ENCODE assay signal across 13 mouse cellular contexts in genomic region chr4:120285730-120286129, GRCm38 (mm10). TPM values are rescaled to one million over a fixed set of nuclear protein-coding genes. Genes with fewer than 3 reads are reported as not detected.
A peak's percentile ranks its signal among the peaks of the same experiment; 100 is the strongest.
DNase-seq lines count a peak whose midpoint lies in the region; ATAC-seq lines count a peak whose summit lies in the region.
"Had no signal": no experiment of that assay in that cellular context is flagged by ENCODE, and none has a peak within 500 bp of the region (broad histone marks: within the 10 kb centered on the region; RNA-seq: fewer than 3 reads in every experiment).

No protein-coding gene starts in this region.

- H3K9me3 ChIP-seq in heart, embryonic 14.5 days (ENCODE audit: control insufficient read depth, low read length): no peaks in the 10 kb centered on the region
- H3K9me3 ChIP-seq in embryonic facial prominence, embryonic 15.5 days (replicated peaks): no peaks in the 10 kb centered on the region
- no peaks in the 10 kb centered on the region for H3K9me3 ChIP-seq in hindbrain, embryonic 16.5 days (ENCODE audit: control insufficient read depth, low read length)
- no peaks in the 10 kb centered on the region for H3K9me3 ChIP-seq in midbrain, embryonic 15.5 days
- H3K9me3 ChIP-seq: megakaryocyte, embryonic 14.5 days had no signal

- H3K27me3 ChIP-seq in heart, embryonic 14.5 days (ENCODE audit: control insufficient read depth, insufficient read depth, low read length): peaks cover 60% of the 10 kb centered on the region
- peaks cover 36% of the 10 kb centered on the region for H3K27me3 ChIP-seq in embryonic facial prominence, embryonic 15.5 days
- no peaks in the 10 kb centered on the region for H3K27me3 ChIP-seq in hindbrain, embryonic 16.5 days (replicated peaks; ENCODE audit: control insufficient read depth, insufficient read depth, low read length)
- 0 out of 2 replicates have a peak, but pooled peaks cover 3% of the 10 kb centered on the region for H3K27me3 ChIP-seq in midbrain, embryonic 15.5 days (replicated peaks)

- H3K4me2 ChIP-seq in heart, embryonic 14.5 days (ENCODE audit: low read length): peak overlapping the region; percentile 97; the same call in 1 of the 2 replicates
- H3K4me2 ChIP-seq in embryonic facial prominence, embryonic 15.5 days (replicated peaks): peak overlapping the region; percentile 99
- H3K4me2 ChIP-seq in hindbrain, embryonic 16.5 days (ENCODE audit: low read length): peak overlapping the region; percentile 98
- peak overlapping the region; percentile 93 for H3K4me2 ChIP-seq in midbrain, embryonic 15.5 days

- H3K9ac ChIP-seq in heart, embryonic 14.5 days (ENCODE audit: low read length): no peak overlapping the region
- H3K9ac ChIP-seq in embryonic facial prominence, embryonic 15.5 days: no peak overlapping the region
- peak overlapping the region; percentile 85 for H3K9ac ChIP-seq in hindbrain, embryonic 16.5 days (ENCODE audit: low read depth, low read length)
- H3K9ac ChIP-seq in midbrain, embryonic 15.5 days: 0 out of 2 replicates have a peak overlapping the region, but pooled peaks have one; percentile 83

- no peak overlapping the region for H3K27ac ChIP-seq in heart, embryonic 14.5 days (replicated peaks in 1 of 2; ENCODE audit: control insufficient read depth in 1 of 2, insufficient read depth in 1 of 2, low read depth in 2 of 2, low read length in 2 of 2)
- H3K27ac ChIP-seq in embryonic facial prominence, embryonic 15.5 days (replicated peaks): no peak overlapping the region
- no peak overlapping the region for H3K27ac ChIP-seq in hindbrain, embryonic 16.5 days (ENCODE audit: low read depth, low read length)
- no peak overlapping the region for H3K27ac ChIP-seq in midbrain, embryonic 15.5 days

- no peaks in the 10 kb centered on the region for H3K36me3 ChIP-seq in heart, embryonic 14.5 days (ENCODE audit: control insufficient read depth, insufficient read depth, low read length)
- H3K36me3 ChIP-seq in embryonic facial prominence, embryonic 15.5 days: no peaks in the 10 kb centered on the region
- H3K36me3 ChIP-seq in hindbrain, embryonic 16.5 days (ENCODE audit: control insufficient read depth, insufficient read depth, low read length): no peaks in the 10 kb centered on the region
- H3K36me3 ChIP-seq in midbrain, embryonic 15.5 days (replicated peaks): no peaks in the 10 kb centered on the region

- peaks cover 15 to 30% of the 10 kb centered on the region in 2 experiments for H3K4me1 ChIP-seq in heart, embryonic 14.5 days (ENCODE audit: control insufficient read depth in 2 of 2, insufficient read depth in 2 of 2, low read length in 2 of 2)
- H3K4me1 ChIP-seq in embryonic facial prominence, embryonic 15.5 days: peaks cover 60% of the 10 kb centered on the region
- H3K4me1 ChIP-seq in hindbrain, embryonic 16.5 days (ENCODE audit: control insufficient read depth, insufficient read depth, low read depth, low read length): peaks cover 50% of the 10 kb centered on the region
- peaks cover 60% of the 10 kb centered on the region for H3K4me1 ChIP-seq in midbrain, embryonic 15.5 days

- H3K4me3 ChIP-seq in heart, embryonic 14.5 days (ENCODE audit: control insufficient read depth in 1 of 2, insufficient read depth in 1 of 2, low read depth in 1 of 2, low read length in 2 of 2): no peak overlapping the region
- peak overlapping the region; percentile 69 for H3K4me3 ChIP-seq in embryonic facial prominence, embryonic 15.5 days (replicated peaks)
- H3K4me3 ChIP-seq in hindbrain, embryonic 16.5 days (ENCODE audit: low read length): peak overlapping the region; percentile 84
- peak overlapping the region; percentile 90 for H3K4me3 ChIP-seq in midbrain, embryonic 15.5 days
- H3K4me3 ChIP-seq: megakaryocyte, embryonic 14.5 days had no signal

- ATAC-seq in heart, embryonic 14.5 days (ENCODE audit: insufficient number of reproducible peaks, insufficient read depth, low FRiP score, low read depth): no peak
- no peak for ATAC-seq in embryonic facial prominence, embryonic 15.5 days (ENCODE audit: insufficient number of reproducible peaks, low FRiP score, low TSS enrichment, low read depth)
- ATAC-seq in hindbrain, embryonic 16.5 days: no peak
- no peak for ATAC-seq in midbrain, embryonic 15.5 days (replicated peaks)

- 90% methylated on average over 1 of the region's 1 CpGs for WGBS in heart, embryonic 14.5 days
- 71% methylated on average over 1 of the region's 1 CpGs for WGBS in embryonic facial prominence, embryonic 15.5 days
- 50% methylated on average over 1 of the region's 1 CpGs for WGBS in hindbrain, embryonic 16.5 days
- 81% methylated on average over 1 of the region's 1 CpGs for WGBS in midbrain, embryonic 15.5 days

- DNase-seq in heart, adult 18-20 months: no peak
- no peak for DNase-seq in lung, postnatal 14 days
- DNase-seq in liver: no peak
- DNase-seq in thymus, postnatal 4 days: no peak
- DNase-seq: gastrocnemius, postnatal 36 days; kidney, postnatal 36 days had no signal

RNA-seq across cellular contexts. Expression of gene Foxo6, which starts 1.4 kb away (rescaled TPM):
- 0.18 and 0.24 TPM in 2 replicates for polyA plus RNA-seq in heart, embryonic 14.5 days (2014; fragmentation: Nextera tagmentation; extraction: Ambion mirVana)
- total RNA-seq in heart, adult 18-20 months (2021): 1 to 10 TPM; 2.2 to 2.7 TPM
- 0.95 and 1.0 TPM in 2 replicates for polyA plus RNA-seq in embryonic facial prominence, embryonic 15.5 days (2015; fragmentation: Nextera tagmentation; extraction: Ambion mirVana)
- polyA plus RNA-seq in hindbrain, embryonic 16.5 days (2015; fragmentation: Nextera tagmentation; extraction: Ambion mirVana): 0.85 and 1.1 TPM in 2 replicates
- 1.2 and 1.3 TPM in 2 replicates for polyA plus RNA-seq in midbrain, embryonic 15.5 days (2015; fragmentation: Nextera tagmentation; extraction: Ambion mirVana)
- total RNA-seq: liver, adult 2 months had no signal
- polyA plus RNA-seq: thymus, postnatal 0 days had no signal

Comparison
In these comparisons a context has a peak if more than half of its experiments do, and no peak if none do; other contexts are left out.
1. H3K4me3 ChIP-seq: peak in embryonic facial prominence, embryonic 15.5 days (single experiment), hindbrain, embryonic 16.5 days (single experiment) and midbrain, embryonic 15.5 days (single experiment); none in heart, embryonic 14.5 days (0 of 2).
2. H3K9ac ChIP-seq: peak in hindbrain, embryonic 16.5 days (single experiment) and midbrain, embryonic 15.5 days (single experiment); none in heart, embryonic 14.5 days (single experiment) and embryonic facial prominence, embryonic 15.5 days (single experiment).
3. Peak in every context shown above with its lines, with median percentiles within 50 percentile points of each other: H3K4me2 ChIP-seq.